Mouse (Mus musculus) spleen, postnatal 10 days (tissue): ENCODE data around the gene Kcnj5.
A peak's percentile ranks its signal among the peaks of the same experiment; 100 is the strongest.

Source experiments
- DNase-seq, 2 experiments: peaks; one replicate each; pipeline ENCODE4 v3.0.0; 2021 to 2022; ENCODE audit warnings: low spot score in 2 of 2

The Kcnj5 gene

GRCm38 (mm10) chr9:32320167-32320566 lies 24.0 kb downstream of the Kcnj5 start:
- no peak for DNase-seq

GRCm38 (mm10) chr9:32315999-32316398 lies 28.2 kb downstream of the Kcnj5 start:
- DNase-seq: no peak

- DNase-seq: no peak
Measured at GRCm38 (mm10) chr9:32314071-32314470, 30.1 kb downstream of the Kcnj5 start.

- DNase-seq: no peak
Measured at GRCm38 (mm10) chr9:32312208-32312607, 31.9 kb downstream of the Kcnj5 start.

- DNase-seq: no peak
Measured at GRCm38 (mm10) chr9:32311786-32312185, 32.4 kb downstream of the Kcnj5 start.

- DNase-seq: no peak
Measured at GRCm38 (mm10) chr9:32302501-32303150, 41.5 kb downstream of the Kcnj5 start.

- DNase-seq: no peak
Measured at GRCm38 (mm10) chr9:32295061-32295800, 48.9 kb downstream of the Kcnj5 start.

GRCm38 (mm10) chr9:32292686-32293085 lies 51.5 kb downstream of the Kcnj5 start:
- no peak for DNase-seq

GRCm38 (mm10) chr9:32291618-32292017 lies 52.5 kb downstream of the Kcnj5 start:
- DNase-seq: no peak

GRCm38 (mm10) chr9:32283591-32283990 lies 60.6 kb downstream of the Kcnj5 start:
- DNase-seq: no peak

GRCm38 (mm10) chr9:32280456-32280855 lies 63.7 kb downstream of the Kcnj5 start:
- DNase-seq: no peak

- no peak for DNase-seq
Measured at GRCm38 (mm10) chr9:32279789-32280188, 64.4 kb downstream of the Kcnj5 start.

GRCm38 (mm10) chr9:32278052-32278451 lies 66.1 kb downstream of the Kcnj5 start:
- no peak for DNase-seq

GRCm38 (mm10) chr9:32271896-32272444 lies 72.2 kb downstream of the Kcnj5 start:
- peak; percentile 19 to 67 for DNase-seq
